Mouse (Mus musculus) stomach, postnatal 0 days (tissue): Measurements from ENCODE around the gene Ick.

Experiments used
- CTCF ChIP-seq: IDR thresholded peaks from 2 replicates; pipeline ENCODE4 v1.5.1; 2016; ENCODE audit warnings: antibody characterized with exemption, low read depth, mild to moderate bottlenecking, moderate library complexity
- EP300 ChIP-seq: optimal IDR thresholded peaks from 2 replicates; pipeline ENCODE3; 2016; ENCODE audit warnings: antibody characterized with exemption

DNA sequence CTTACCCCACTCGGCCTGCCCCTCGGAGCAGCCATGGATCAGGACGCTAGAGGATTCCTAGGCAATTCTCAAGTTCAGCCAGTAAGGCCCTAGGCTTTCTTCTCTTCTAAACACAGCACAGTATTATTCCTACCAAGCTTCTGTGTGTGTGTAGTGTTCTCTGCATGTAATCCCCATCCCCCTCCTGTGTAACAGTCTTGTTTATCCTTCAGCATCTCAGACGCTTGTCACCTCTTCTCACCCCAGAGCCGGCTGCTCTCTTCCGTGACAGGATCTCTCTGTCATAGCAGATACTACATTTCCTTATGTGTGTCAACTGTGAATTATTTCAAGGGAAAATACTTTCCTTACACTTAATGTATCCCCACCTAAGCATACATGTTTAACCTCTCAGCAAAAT, 17.0 kb downstream of the Ick start:
- TF ChIP-seq CTCF (no peak), EP300 (no peak)
